Mouse (Mus musculus) mature B cell (primary cell): ENCODE data around the gene Has3.

ENCODE experiments used
- in situ Hi-C: fragments of 300-500 bp; cut with MboI; formaldehyde crosslinking; loops from 2 replicates; pipeline ENCODE4 v1.14.3; 2019

Has3 gene

DNA sequence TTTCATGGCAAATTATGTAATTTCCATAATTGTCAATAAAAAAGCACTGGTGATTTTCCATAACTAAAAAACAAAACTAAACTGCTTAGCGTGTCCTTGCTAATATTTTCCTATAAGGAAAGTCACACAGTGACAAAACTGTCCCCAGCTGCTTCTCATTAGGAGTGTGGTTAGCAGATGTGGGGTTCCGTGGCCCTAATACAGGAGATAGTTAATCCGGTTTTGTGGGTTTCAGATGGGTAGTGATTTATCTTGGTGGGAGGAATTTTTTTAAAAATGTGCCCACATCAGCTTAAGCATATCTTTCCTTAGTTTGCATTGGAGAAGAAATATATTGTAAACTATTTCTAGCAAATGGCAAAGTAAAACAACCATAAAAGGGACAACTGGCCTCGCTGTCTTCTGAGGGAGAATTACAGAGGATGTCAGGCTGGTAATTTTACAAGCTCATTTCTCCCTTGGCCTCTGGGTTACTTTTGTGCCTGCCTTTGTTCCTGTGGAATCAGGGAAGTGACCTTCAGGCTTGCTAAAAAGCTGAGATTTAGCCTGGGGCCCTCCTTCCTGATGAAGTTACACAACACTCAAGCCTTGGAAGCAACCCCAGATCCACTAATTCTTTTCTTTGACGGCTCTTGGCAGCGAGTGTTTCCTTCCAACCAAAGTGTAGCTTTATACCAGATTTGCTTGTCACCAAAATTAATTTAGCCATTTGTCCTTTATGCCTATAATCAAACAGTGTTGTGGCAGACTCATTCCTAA lies 59.3 kb downstream of the Has3 start:
- in situ Hi-C loops = no loop called here

DNA sequence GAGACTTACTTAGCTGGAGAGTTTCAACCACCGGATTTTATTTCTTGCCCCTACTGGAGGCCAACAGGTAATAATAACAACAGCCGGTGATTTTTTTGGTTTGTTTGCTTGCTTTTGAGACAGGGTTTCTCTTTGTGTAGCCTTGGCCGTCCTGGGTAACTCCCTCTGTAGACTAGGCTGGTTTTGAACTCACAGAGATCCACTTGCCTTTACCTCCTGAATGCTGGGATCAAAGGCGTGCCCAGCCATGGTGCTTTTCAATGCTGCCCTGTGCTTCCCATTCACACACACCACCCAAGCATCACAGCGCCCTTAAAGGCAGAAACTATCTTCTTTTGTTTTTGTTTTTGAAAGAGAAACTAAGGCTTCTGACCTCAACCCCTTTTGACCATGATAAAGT lies 59.9 kb downstream of the Has3 start:
- in situ Hi-C loops = no loop called here

DNA sequence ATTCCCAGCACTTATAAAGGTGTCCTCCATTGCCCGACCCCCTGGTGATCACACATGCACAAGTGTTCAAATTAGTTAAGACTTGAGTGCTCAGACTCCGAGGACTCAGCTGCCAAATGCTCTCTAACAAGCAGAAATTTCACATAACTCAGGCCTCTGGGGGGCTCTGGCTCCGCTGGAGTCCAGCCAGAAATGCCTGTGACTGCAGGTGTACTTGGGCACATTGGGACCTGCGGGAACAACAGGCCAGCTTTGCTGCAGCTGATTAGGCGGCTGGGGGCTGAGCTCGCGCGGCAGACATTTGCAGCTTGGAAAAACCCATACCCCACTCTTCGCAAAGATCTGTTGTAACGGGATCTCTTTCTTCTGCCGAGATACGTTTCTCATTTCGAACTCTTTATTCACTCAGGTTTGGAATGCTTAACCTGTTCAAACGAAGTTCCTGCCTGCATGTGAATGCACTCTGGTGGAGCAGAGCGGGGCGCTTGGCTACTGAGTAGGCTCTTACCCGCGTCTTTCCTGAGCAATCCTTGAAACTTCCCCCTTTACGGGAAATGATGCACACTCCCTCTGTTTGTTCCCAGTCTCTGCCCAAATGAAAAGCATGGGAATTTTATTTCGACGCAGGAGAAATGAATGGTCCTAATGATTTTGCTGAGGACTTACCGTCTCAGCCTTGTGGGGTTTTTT lies 62.5 kb downstream of the Has3 start:
- in situ Hi-C loops = no loop called here

DNA sequence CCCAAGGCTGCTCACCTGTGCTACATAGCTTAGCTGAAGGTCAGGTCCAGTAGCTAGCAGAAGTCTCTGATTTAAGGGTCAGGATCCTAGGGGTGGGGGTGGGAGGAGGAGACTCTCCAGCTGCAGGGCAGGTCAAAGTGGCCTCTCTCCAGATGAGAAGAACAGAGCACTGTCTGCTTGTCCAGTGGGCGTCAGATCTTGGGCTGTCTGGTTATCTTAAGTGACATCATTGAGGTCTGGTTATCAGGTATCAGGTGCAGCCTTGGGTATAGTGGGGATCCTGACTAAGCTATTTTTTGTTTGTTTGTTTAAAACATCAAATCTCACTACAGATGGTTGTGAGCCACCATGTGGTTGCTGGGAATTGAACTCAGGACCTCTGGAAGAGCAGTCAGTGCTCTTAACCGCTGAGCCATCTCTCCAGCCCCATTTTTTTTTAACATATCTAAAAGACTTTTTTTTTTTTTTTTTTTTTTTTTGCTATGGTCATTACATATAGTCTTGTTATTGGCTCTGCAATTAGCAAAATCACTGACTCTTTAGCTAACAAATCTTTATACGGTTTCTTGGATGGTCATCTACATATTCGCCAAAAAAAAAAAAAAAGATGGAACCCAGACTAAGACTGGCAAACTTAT lies 63.6 kb downstream of the Has3 start:
- in situ Hi-C loops = no loop called here
